Mouse (Mus musculus) thymus, postnatal 0 days (tissue): ENCODE data around the gene Adcy3. TPM values are rescaled to one million over a fixed set of nuclear protein-coding genes. Genes with fewer than 3 reads are reported as not detected.
"Not testable (repeated sequence)": the region's sequence is repeated elsewhere in the genome, so short reads cannot be mapped to it uniquely, and the experiment has no call there.

ENCODE experiments used
- DNase-seq: peaks from one replicate; pipeline ENCODE4 v3.0.0-alpha.2; 2015; ENCODE audit warnings: low spot score
- polyA plus RNA-seq: library from polyadenylated mRNA; unstranded; fragments of >200 nt; fragmentation: Nextera tagmentation; extraction: Ambion mirVana; gene quantifications from 2 replicates; pipeline ENCODE4 v1.2.1, GENCODE M21; 2015

The Adcy3 gene
- polyA plus RNA-seq, 1 experiment from 2014 or later: 6.8 TPM

GRCm38 (mm10) chr12:4240281-4240680 is 107.4 kb downstream of the Adcy3 start:
- DNase-seq: not testable (repeated sequence)

DNA sequence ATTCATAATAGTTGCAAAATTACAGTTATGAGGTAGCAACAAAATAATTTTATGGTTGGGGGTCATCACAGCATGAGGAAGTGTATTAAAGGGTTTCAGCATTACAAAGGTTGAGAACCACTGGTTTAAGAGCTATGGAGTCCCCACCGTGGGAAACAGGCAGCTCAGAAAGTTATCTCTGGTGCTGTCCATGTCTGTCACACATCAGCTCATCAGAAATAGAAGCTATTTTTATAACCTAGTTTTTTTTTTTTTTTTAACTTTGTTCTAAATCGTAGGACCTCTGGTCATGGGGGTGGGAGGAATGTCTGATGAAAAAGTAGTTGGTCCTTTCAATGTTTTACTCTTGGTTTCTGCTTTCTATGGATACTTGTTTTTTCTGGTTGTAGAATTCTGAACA is 110.9 kb downstream of the Adcy3 start:
- no peak for DNase-seq

DNA sequence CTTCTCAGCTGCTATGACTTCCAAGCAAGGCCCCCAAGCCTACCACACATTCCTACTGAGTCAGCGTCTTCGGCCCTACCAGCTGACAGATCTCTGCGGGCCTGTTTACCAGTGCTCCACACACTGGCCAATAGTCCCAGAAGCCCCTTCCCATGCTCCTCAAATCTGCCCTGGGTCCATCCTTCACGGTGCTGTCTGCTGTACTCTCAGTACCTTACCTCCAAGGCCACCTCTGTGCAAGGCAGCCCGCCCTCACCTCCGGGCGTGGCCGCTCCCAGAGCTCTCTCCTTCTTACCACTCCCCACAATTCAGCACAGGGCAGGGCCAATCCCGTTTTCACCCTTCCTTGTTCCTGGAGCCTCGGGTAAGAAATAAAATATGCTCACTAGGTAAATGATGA is 112.8 kb downstream of the Adcy3 start:
- no peak for DNase-seq

GRCm38 (mm10) chr12:4249786-4250185 is 116.9 kb downstream of the Adcy3 start:
- no peak for DNase-seq

GRCm38 (mm10) chr12:4252742-4253655 is 120.1 kb downstream of the Adcy3 start:
- no peak for DNase-seq

Other genes starting within 250 kb of the Adcy3 start
- gene Pomc, start 178.2 kb upstream of the Adcy3 start, polyA plus RNA-seq: 8.4 and 9.1 TPM in 2 replicates
- gene Efr3b, start 94.2 kb upstream of the Adcy3 start, polyA plus RNA-seq: 0.65 and 0.77 TPM in 2 replicates
- gene Dnajc27, start 50.5 kb upstream of the Adcy3 start, polyA plus RNA-seq: 3.4 and 4.0 TPM in 2 replicates
- 6.1 and 6.8 TPM in 2 replicates for gene Ptrhd1, start 100.9 kb downstream of the Adcy3 start, polyA plus RNA-seq
- gene Cenpo, start 101.2 kb downstream of the Adcy3 start, polyA plus RNA-seq: 25.9 and 28.1 TPM in 2 replicates